Comparison of ENCODE assay signal across 18 mouse cellular contexts in genomic region chr1:76010212-76010800, GRCm38 (mm10).
DNase-seq lines count a peak whose midpoint lies in the region; ATAC-seq and TF ChIP-seq lines count a peak whose summit lies in the region.
"Had no signal": no experiment of that assay in that cellular context is flagged by ENCODE, and none has a peak within 500 bp of the region (broad histone marks: within the 10 kb centered on the region; RNA-seq: fewer than 3 reads in every experiment).

No protein-coding gene starts in this region.

- H3K9me3 ChIP-seq in heart, embryonic 11.5 days (replicated peaks; ENCODE audit: control insufficient read depth, low read length) = no peaks in the 10 kb centered on the region
- H3K9me3 ChIP-seq in heart, postnatal 0 days (replicated peaks; ENCODE audit: control insufficient read depth, low read length) = no peaks in the 10 kb centered on the region
- H3K9me3 ChIP-seq in forebrain, embryonic 10.5 days = peaks cover 7% of the 10 kb centered on the region; the same call in 1 of the 2 replicates
- H3K9me3 ChIP-seq: embryonic facial prominence, embryonic 13.5 days; forebrain, embryonic 15.5 days; neural tube, embryonic 15.5 days had no signal

- ATAC-seq in heart, embryonic 11.5 days (replicated peaks; ENCODE audit: insufficient number of reproducible peaks, low FRiP score, low TSS enrichment) = no peak
- ATAC-seq in heart, postnatal 0 days (ENCODE audit: insufficient read depth, low read depth) = no peak; the same call in 1 of the 2 replicates
- ATAC-seq: forebrain, embryonic 15.5 days; hindbrain, postnatal 0 days had no signal

- TF ChIP-seq EP300 in heart, adult 2 months (IDR thresholded peaks at IDR 0.05; ENCODE audit: insufficient read depth, low read depth, low read length) = no peak
- 0 out of 2 replicates have a peak, but pooled peaks have one; percentile 16 for TF ChIP-seq EP300 in heart, postnatal 0 days (IDR thresholded peaks at IDR 0.05; ENCODE audit: low read depth)

- H3K36me3 ChIP-seq in heart, adult 2 months (ENCODE audit: control insufficient read depth, insufficient read depth, low read length) = peaks cover 4% of the 10 kb centered on the region; the same call in 1 of the 2 replicates
- H3K36me3 ChIP-seq in heart, embryonic 11.5 days (ENCODE audit: control insufficient read depth, insufficient read depth, low read length) = no peaks in the 10 kb centered on the region
- H3K36me3 ChIP-seq in heart, postnatal 0 days (replicated peaks; ENCODE audit: control insufficient read depth, insufficient read depth, low read length) = no peaks in the 10 kb centered on the region
- no peaks in the 10 kb centered on the region for H3K36me3 ChIP-seq in forebrain, embryonic 10.5 days (replicated peaks)
- H3K36me3 ChIP-seq: embryonic facial prominence, embryonic 13.5 days; forebrain, embryonic 15.5 days; G1E; limb, embryonic 13.5 days; neural tube, embryonic 15.5 days had no signal

- DNase-seq in heart, adult 2 months = peak; percentile 23 to 45
- peak; percentile 28 for DNase-seq in lung, postnatal 36 days
- DNase-seq in lung, postnatal 4 days = no peak
- DNase-seq in heart, postnatal 0 days (ENCODE audit: low spot score) = no peak
- DNase-seq in forebrain, embryonic 10.5 days (ENCODE audit: extremely low spot score, low spot score) = no peak
- DNase-seq in urinary bladder, postnatal 25 days (ENCODE audit: low spot score) = no peak
- no peak for DNase-seq in thymus, adult 18-20 months
- DNase-seq: adrenal gland, postnatal 14 days; cerebellum, postnatal 36 days; right cerebral cortex, adult 18-20 months had no signal

- intact Hi-C loops in heart, adult 2 months (cut with DNase I) = no loop called here

- 27% methylated on average over 4 of the region's 4 CpGs for WGBS in heart, adult 2 months
- 66% methylated on average over 4 of the region's 4 CpGs for WGBS in heart, embryonic 11.5 days (ENCODE audit: insufficient replicate concordance)
- WGBS in heart, postnatal 0 days = 51% methylated on average over 4 of the region's 4 CpGs
- WGBS in forebrain, embryonic 10.5 days = 80% methylated on average over 4 of the region's 4 CpGs

- H3K4me3 ChIP-seq in heart, adult 2 months = no peak overlapping the region
- no peak overlapping the region for H3K4me3 ChIP-seq in heart, embryonic 11.5 days (ENCODE audit: low read depth, low read length)
- no peak overlapping the region for H3K4me3 ChIP-seq in heart, postnatal 0 days (ENCODE audit: low read depth, low read length)
- no peak overlapping the region for H3K4me3 ChIP-seq in forebrain, embryonic 10.5 days
- H3K4me3 ChIP-seq: embryonic facial prominence, embryonic 13.5 days; forebrain, embryonic 15.5 days; limb, embryonic 13.5 days; neural tube, embryonic 15.5 days had no signal

- peak overlapping the region; percentile 84 for H3K27ac ChIP-seq in heart, adult 2 months
- H3K27ac ChIP-seq in heart, embryonic 11.5 days (ENCODE audit: low read depth, low read length) = no peak overlapping the region
- H3K27ac ChIP-seq in heart, postnatal 0 days (ENCODE audit: low read depth) = peak overlapping the region; percentile 63
- H3K27ac ChIP-seq in forebrain, embryonic 10.5 days = no peak overlapping the region
- H3K27ac ChIP-seq: embryonic facial prominence, embryonic 13.5 days; forebrain, embryonic 15.5 days; hindbrain, postnatal 0 days; limb, embryonic 13.5 days; neural tube, embryonic 15.5 days had no signal

- H3K9ac ChIP-seq in heart, adult 2 months (ENCODE audit: low read depth, low read length) = no peak overlapping the region
- no peak overlapping the region for H3K9ac ChIP-seq in heart, embryonic 11.5 days (ENCODE audit: low read depth, low read length)
- no peak overlapping the region for H3K9ac ChIP-seq in heart, postnatal 0 days (replicated peaks; ENCODE audit: low read depth, low read length)
- H3K9ac ChIP-seq: embryonic facial prominence, embryonic 13.5 days; forebrain, embryonic 15.5 days; limb, embryonic 13.5 days; lung, embryonic 14.5 days; neural tube, embryonic 15.5 days had no signal

- no peaks in the 10 kb centered on the region for H3K79me2 ChIP-seq in heart, adult 2 months (replicated peaks; ENCODE audit: control insufficient read depth, insufficient read depth, low read length)

- no peak for TF ChIP-seq CTCF in heart, adult 2 months (IDR thresholded peaks at IDR 0.05)
- no peak for TF ChIP-seq CTCF in heart, postnatal 0 days (IDR thresholded peaks at IDR 0.05; ENCODE audit: low read depth)

- H3K4me1 ChIP-seq in heart, adult 2 months (ENCODE audit: control insufficient read depth, insufficient read depth, low read length) = peaks cover 7% of the 10 kb centered on the region
- H3K4me1 ChIP-seq in heart, embryonic 11.5 days (ENCODE audit: control insufficient read depth, insufficient read depth, low read length) = peaks cover 9% of the 10 kb centered on the region
- peaks cover 4% of the 10 kb centered on the region; the same call in 1 of the 2 replicates for H3K4me1 ChIP-seq in heart, postnatal 0 days (ENCODE audit: control insufficient read depth, insufficient read depth)
- H3K4me1 ChIP-seq in forebrain, embryonic 10.5 days = peaks cover 29% of the 10 kb centered on the region
- H3K4me1 ChIP-seq: forebrain, embryonic 15.5 days; neural tube, embryonic 15.5 days had no signal

- H3K4me2 ChIP-seq in heart, embryonic 11.5 days = no peak overlapping the region
- no peak overlapping the region for H3K4me2 ChIP-seq in heart, postnatal 0 days (ENCODE audit: low read depth, low read length)
- H3K4me2 ChIP-seq: embryonic facial prominence, embryonic 13.5 days; forebrain, embryonic 15.5 days; limb, embryonic 13.5 days; lung, embryonic 14.5 days; neural tube, embryonic 15.5 days had no signal

- no peaks in the 10 kb centered on the region for H3K27me3 ChIP-seq in heart, adult 2 months (ENCODE audit: control insufficient read depth, insufficient read depth, low read length)
- no peaks in the 10 kb centered on the region for H3K27me3 ChIP-seq in heart, embryonic 11.5 days (ENCODE audit: control insufficient read depth, insufficient read depth, low read length)
- no peaks in the 10 kb centered on the region for H3K27me3 ChIP-seq in heart, postnatal 0 days (ENCODE audit: control insufficient read depth, insufficient read depth, low read length)
- peaks cover 19% of the 10 kb centered on the region for H3K27me3 ChIP-seq in forebrain, embryonic 10.5 days (ENCODE audit: poor library complexity, severe bottlenecking)
- H3K27me3 ChIP-seq: embryonic facial prominence, embryonic 13.5 days; forebrain, embryonic 15.5 days; limb, embryonic 13.5 days; neural tube, embryonic 15.5 days had no signal

- TF ChIP-seq POLR2A in heart, adult 2 months (IDR thresholded peaks at IDR 0.05; ENCODE audit: insufficient read depth, low read depth, low read length) = no peak

Comparison
In these comparisons a context has a peak if more than half of its experiments do, and no peak if none do; other contexts are left out.
1. DNase-seq: peak in heart, adult 2 months (2 of 2) and lung, postnatal 36 days (single experiment); none in lung, postnatal 4 days (0 of 2), heart, postnatal 0 days (single experiment), forebrain, embryonic 10.5 days (single experiment), urinary bladder, postnatal 25 days (single experiment) and thymus, adult 18-20 months (0 of 2).
2. H3K27ac ChIP-seq: peak in heart, adult 2 months (single experiment) and heart, postnatal 0 days (single experiment); none in heart, embryonic 11.5 days (single experiment) and forebrain, embryonic 10.5 days (single experiment).